ENCODE assay signal across 12 mouse cellular contexts in the genomic region with DNA sequence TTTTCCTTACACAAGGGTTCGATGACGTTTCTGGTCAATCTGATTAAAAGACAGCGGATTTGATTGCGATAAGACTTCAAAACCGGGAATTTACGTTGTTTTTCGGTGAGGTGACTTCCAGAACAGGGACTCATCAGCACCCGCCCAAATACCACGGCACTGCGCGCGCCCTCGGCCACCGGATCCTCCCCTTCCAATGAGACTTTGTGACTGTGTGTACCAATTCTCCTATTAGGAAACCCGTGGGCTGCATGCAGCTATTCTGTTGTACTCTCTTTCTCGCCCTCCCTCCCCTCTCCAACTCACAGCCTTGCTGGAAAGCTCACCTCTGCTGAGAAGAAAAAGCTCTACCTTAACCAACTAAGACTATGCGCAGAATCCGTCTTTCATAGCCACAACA. TPM values are rescaled to one million over a fixed set of nuclear protein-coding genes. Genes with fewer than 3 reads are reported as not detected.
A peak's percentile ranks its signal among the peaks of the same experiment; 100 is the strongest.
DNase-seq lines count a peak whose midpoint lies in the region; ATAC-seq and TF ChIP-seq lines count a peak whose summit lies in the region.
"Had no signal": no experiment of that assay in that cellular context is flagged by ENCODE, and none has a peak within 500 bp of the region (broad histone marks: within the 10 kb centered on the region; RNA-seq: fewer than 3 reads in every experiment).

No protein-coding gene starts in this region.

- no peak overlapping the region for H3K4me2 ChIP-seq in neural tube, embryonic 11.5 days (ENCODE audit: low read depth)
- peak overlapping the region; percentile 43 for H3K4me2 ChIP-seq in hindbrain, embryonic 15.5 days
- H3K4me2 ChIP-seq in neural tube, embryonic 14.5 days (ENCODE audit: low read depth, low read length) = peak overlapping the region; percentile 42

- peaks cover 1% of the 10 kb centered on the region; the same call in 1 of the 2 replicates for H3K27me3 ChIP-seq in cerebellum, adult 2 months (ENCODE audit: control insufficient read depth, insufficient read depth, low read length)
- peaks cover 64% of the 10 kb centered on the region for H3K27me3 ChIP-seq in neural tube, embryonic 11.5 days (ENCODE audit: control insufficient read depth, insufficient read depth, low read length)
- peaks cover 22% of the 10 kb centered on the region for H3K27me3 ChIP-seq in hindbrain, embryonic 15.5 days
- H3K27me3 ChIP-seq in neural tube, embryonic 14.5 days (ENCODE audit: control insufficient read depth, insufficient read depth, low read length) = peaks cover 6% of the 10 kb centered on the region; the same call in 1 of the 2 replicates

- H3K9ac ChIP-seq in neural tube, embryonic 11.5 days (ENCODE audit: low read length) = peak overlapping the region; percentile 51
- peak overlapping the region; percentile 66 for H3K9ac ChIP-seq in hindbrain, embryonic 15.5 days
- peak overlapping the region; percentile 61 for H3K9ac ChIP-seq in neural tube, embryonic 14.5 days (replicated peaks; ENCODE audit: low read depth, low read length)

- TF ChIP-seq POLR2A in cerebellum, adult 2 months (IDR thresholded peaks at IDR 0.05; ENCODE audit: borderline replicate concordance, insufficient read depth, low read length) = no peak

- no peak for TF ChIP-seq CTCF in cerebellum, adult 2 months (IDR thresholded peaks at IDR 0.05; ENCODE audit: borderline replicate concordance, insufficient read depth, low read depth, low read length)

- ATAC-seq in neural tube, embryonic 11.5 days (ENCODE audit: insufficient read depth, low FRiP score, low TSS enrichment) = no peak
- ATAC-seq in hindbrain, embryonic 15.5 days (ENCODE audit: low FRiP score, low read depth) = 0 out of 2 replicates have a peak, but pooled peaks have one; percentile 21
- ATAC-seq in neural tube, embryonic 14.5 days (ENCODE audit: low read depth) = peak; percentile 45; the same call in 1 of the 2 replicates

- no peak overlapping the region for H3K27ac ChIP-seq in cerebellum, adult 2 months (ENCODE audit: insufficient read depth, low read length)
- peak overlapping the region; percentile 58 for H3K27ac ChIP-seq in neural tube, embryonic 11.5 days (ENCODE audit: low read depth, low read length)
- peak overlapping the region; percentile 91 for H3K27ac ChIP-seq in hindbrain, embryonic 15.5 days (replicated peaks)
- H3K27ac ChIP-seq in neural tube, embryonic 14.5 days (ENCODE audit: low read depth, low read length) = peak overlapping the region; percentile 88

- H3K9me3 ChIP-seq in neural tube, embryonic 11.5 days (ENCODE audit: control insufficient read depth, low read length) = no peaks in the 10 kb centered on the region
- H3K9me3 ChIP-seq in hindbrain, embryonic 15.5 days = no peaks in the 10 kb centered on the region
- no peaks in the 10 kb centered on the region for H3K9me3 ChIP-seq in neural tube, embryonic 14.5 days (ENCODE audit: control insufficient read depth, low read length)

- 11% methylated on average over 18 of the region's 18 CpGs for WGBS in cerebellum, adult 2 months
- WGBS in neural tube, embryonic 11.5 days = 1% methylated on average over 18 of the region's 18 CpGs
- WGBS in hindbrain, embryonic 15.5 days = under 1% methylated on average over 18 of the region's 18 CpGs
- under 1% methylated on average over 18 of the region's 18 CpGs for WGBS in neural tube, embryonic 14.5 days

- H3K4me3 ChIP-seq in cerebellum, adult 2 months (replicated peaks; ENCODE audit: insufficient read depth, low read depth, low read length) = peak overlapping the region; percentile 57
- peak overlapping the region; percentile 27 for H3K4me3 ChIP-seq in neural tube, embryonic 11.5 days (ENCODE audit: low read depth, low read length)
- peak overlapping the region; percentile 40 for H3K4me3 ChIP-seq in hindbrain, embryonic 15.5 days
- H3K4me3 ChIP-seq in neural tube, embryonic 14.5 days (ENCODE audit: low read depth, low read length) = peak overlapping the region; percentile 48
- H3K4me3 ChIP-seq: erythroblast, embryonic 14.5 days had no signal

- no peaks in the 10 kb centered on the region for H3K36me3 ChIP-seq in neural tube, embryonic 11.5 days (ENCODE audit: control insufficient read depth, insufficient read depth, low read length)
- H3K36me3 ChIP-seq in hindbrain, embryonic 15.5 days = no peaks in the 10 kb centered on the region
- H3K36me3 ChIP-seq in neural tube, embryonic 14.5 days (ENCODE audit: control insufficient read depth, insufficient read depth, low read length) = no peaks in the 10 kb centered on the region
- H3K36me3 ChIP-seq: G1E had no signal

- no peak for DNase-seq in cerebellum, adult 2 months
- DNase-seq in cerebellum, adult 8-10 months = no peak
- peak; percentile 31 for DNase-seq in neural tube, embryonic 11.5 days (ENCODE audit: low spot score)
- no peak for DNase-seq in neural tube, embryonic 10.5 days (ENCODE audit: extremely low spot score, low spot score)
- no peak for DNase-seq in ovary, postnatal 10 days (ENCODE audit: low spot score)
- no peak for DNase-seq in adrenal gland, postnatal 25 days

- no peaks in the 10 kb centered on the region; the same call in 1 of the 2 replicates for H3K4me1 ChIP-seq in cerebellum, adult 2 months (ENCODE audit: control insufficient read depth, insufficient read depth, low read length)
- H3K4me1 ChIP-seq in neural tube, embryonic 11.5 days (ENCODE audit: control insufficient read depth, insufficient read depth, low read length) = peaks cover 3% of the 10 kb centered on the region; the same call in 1 of the 2 replicates
- H3K4me1 ChIP-seq in hindbrain, embryonic 15.5 days (replicated peaks) = 0 out of 2 replicates have a peak, but pooled peaks cover 3% of the 10 kb centered on the region
- H3K4me1 ChIP-seq in neural tube, embryonic 14.5 days (ENCODE audit: control insufficient read depth, insufficient read depth, low read length) = no peaks in the 10 kb centered on the region

RNA-seq across cellular contexts. Expression of a gene that starts 0.4 kb away (rescaled TPM):
- polyA plus RNA-seq in cerebellum, adult 2 months (2012; rRNA removed) = 33.0 and 43.1 TPM in 2 replicates
- 29.8 and 32.0 TPM in 2 replicates for polyA plus RNA-seq in neural tube, embryonic 11.5 days (2014; fragmentation: Nextera tagmentation; extraction: Ambion mirVana)
- polyA plus RNA-seq in hindbrain, embryonic 15.5 days (2015; fragmentation: Nextera tagmentation; extraction: Ambion mirVana) = 97.5 and 105 TPM in 2 replicates
- 120 and 139 TPM in 2 replicates for polyA plus RNA-seq in neural tube, embryonic 14.5 days (2014; fragmentation: Nextera tagmentation; extraction: Ambion mirVana)
- total RNA-seq in adrenal gland, postnatal 25 days (2021) = 0.67 and 1.3 TPM in 2 replicates
- total RNA-seq: granulocyte monocyte progenitor cell, adult 5-6 weeks; liver, adult 2 months had no signal
- polyA plus RNA-seq: erythroblast, embryonic 14.5 days; G1E; liver, adult 2 months had no signal
